Mouse (Mus musculus): ENCODE results near the gene Crygb.
"Not testable (repeated sequence)": the region's sequence is repeated elsewhere in the genome, so short reads cannot be mapped to it uniquely, and the experiment has no call there.

The Crygb gene

DNA sequence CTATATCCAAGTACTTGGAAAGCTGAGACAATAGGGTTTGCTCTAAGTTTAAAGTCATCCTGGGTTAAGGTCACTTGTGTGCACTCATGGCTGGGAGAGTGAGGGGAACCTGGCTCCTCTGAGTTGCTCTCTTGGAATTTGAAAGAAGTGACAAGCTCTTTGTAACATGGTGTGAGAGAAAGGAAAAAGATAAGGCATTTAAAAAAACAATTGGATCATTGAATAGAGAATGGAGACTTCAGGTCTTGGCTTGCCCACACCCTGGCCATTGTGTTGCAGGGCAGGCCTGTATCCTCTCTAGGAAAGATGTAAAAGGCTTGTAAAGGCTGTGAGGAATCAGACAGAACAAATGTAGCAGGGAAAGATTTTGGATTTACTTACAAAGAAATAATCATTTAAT, 14.2 kb downstream of the Crygb start:
- DNase-seq = no peak

DNA sequence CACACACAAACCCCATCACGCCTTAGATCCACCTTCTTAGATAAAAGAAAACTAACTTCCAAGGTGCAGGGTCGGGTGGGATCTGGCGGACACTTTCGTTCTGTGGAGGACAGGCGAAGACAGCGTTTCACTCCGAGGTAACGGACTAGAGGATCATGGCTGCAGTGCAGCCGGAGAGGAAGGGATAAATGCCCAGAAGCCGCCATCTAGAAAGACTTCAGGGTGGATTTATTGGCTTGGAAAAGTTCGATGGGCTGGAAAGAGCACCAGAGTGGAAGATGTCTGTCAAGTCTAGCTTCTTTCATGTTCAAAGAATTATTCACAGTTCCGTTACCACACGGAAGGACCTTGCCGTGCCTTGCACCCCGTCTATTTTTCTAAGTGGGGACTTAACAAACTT, 17.9 kb downstream of the Crygb start:
- DNase-seq = no peak

DNA sequence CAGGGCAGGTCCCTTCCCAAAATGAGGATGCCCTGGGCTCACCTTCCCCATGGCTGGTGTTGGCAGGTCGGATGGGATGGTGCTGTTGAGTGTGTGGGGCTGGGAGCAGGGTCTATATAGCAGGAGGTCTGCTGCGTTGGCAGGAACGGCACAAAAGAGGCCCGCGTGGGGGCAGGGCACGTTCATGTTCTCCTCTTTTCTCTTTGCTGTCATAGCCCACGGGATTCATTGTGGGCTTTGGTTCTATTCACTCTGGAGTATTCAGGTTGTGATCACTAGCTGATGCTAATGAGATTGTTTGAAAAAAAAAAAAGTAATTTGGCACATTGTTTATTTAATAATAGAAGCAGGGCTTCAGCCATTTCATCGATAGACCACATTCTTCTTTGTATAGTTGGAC, 18.7 kb downstream of the Crygb start, which contains the start of gene Crygd:
Gene Crygd (minus strand): TSS at position 101 of the 400 bp plus-strand sequence.
- no peak for DNase-seq

DNA sequence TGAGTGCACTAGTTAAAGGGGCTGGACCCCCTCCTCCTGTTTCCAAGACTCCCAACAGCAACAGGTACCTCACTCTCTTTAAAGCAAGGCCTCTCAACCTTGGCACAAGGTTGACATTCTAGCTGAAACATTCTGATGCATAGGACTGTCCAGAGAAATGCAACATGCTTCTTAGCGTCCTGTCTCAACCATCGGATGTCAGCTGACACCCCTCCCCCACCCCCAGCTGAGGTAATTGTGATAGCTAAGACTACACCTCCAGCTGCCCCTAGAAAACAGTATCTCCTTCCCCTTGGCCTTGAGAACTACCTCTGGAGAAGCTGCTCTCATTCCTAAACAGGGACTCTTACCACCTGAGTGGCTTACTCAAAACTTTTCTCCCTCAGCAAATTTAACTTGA, 29.9 kb downstream of the Crygb start:
- no peak for DNase-seq

DNA sequence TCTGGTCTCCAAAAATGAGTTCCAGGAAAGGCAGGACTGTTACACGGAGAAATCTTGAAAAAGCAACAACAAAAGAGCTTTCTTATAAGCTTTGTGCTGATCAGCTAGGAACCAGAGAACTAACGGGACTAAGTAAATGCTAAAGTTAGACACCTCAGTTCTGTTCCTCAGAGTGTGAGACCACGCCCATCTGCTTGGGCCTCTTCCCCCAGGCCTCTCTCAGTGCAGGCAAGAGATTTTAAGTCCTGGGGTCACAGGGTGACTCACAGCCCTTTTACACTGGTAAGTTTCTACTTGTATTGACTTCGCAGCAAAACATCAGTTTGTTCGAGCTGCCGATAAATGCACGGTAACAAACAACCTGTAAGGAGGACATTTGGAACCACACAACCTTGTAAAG, 30.4 kb downstream of the Crygb start:
- no peak for DNase-seq

DNA sequence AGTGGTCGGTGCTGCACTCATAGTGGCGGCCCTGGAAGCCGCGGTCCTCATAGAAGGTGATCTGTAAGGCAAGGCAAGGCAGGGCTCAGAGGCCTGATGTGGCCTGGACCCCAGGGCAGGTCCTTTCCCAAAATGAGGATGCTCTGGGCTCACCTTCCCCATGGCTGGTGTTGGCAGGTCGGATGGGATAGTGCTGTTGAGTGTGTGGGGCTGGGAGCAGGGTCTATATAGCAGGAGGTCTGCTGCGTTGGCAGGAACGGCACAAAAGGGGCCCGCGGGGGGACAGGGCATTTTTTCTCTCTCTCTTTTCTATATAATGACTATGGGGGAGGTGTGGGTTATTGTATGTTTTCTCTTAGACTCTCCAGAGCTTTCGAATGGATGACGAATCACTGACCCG, 31.1 kb downstream of the Crygb start, which contains the start of gene Cryge:
Gene Cryge (minus strand): TSS at position 198 of the 400 bp plus-strand sequence.
- DNase-seq = not testable (repeated sequence)

DNA sequence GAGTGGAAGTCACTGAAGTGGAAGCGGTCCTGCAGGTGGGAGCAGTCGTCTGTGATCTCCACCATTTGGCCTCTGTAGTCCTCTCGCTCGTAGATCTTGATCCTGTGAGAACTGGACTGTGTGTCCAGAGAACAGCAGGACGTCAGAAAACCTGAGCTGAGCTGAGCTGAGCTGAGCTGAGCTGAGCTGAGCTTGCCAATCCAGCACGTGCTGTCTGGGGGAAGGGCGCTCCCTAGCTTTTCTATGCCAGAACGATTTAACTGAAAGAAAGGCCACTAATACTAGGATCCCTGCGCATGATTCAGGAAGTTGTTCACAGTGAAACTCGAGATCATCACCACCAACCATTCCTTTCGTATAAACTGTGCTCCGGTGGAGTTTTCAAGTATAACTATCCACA, 33.3 kb downstream of the Crygb start:
- peak; percentile 60 for DNase-seq

DNA sequence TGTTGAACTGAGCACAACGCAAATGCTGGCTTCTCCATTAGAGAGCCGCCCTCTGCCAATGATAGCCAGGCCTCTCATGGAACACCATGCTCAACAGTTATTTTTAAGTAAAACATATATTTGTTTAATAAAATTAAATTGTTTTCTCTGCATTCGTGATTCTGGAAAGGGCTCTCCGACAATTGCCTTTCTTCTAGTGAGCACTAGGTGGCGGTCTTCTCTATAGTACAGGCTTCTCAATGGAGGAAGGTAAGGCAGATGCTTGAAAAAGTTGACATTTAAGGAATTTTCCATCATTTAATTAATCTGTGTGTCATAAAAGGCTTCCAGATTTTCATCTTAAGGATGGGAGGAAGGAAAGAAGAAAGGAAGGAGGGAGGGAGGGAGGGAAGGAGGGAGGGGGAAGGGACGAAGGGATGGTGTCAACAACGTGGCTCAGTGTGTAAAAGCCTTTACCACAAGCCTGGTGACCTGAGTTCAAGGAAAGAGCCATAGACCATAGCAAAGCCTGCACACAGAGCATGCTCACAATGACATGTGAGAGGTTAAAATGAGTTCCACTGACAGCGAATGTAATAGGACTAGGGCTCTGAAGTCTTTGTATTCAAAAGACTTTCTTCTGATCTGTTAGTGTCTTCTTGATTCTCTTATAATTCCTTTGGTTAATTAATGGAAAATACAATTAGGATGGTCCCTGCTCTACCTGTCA, 35.5 kb downstream of the Crygb start:
- peak; percentile 41 for DNase-seq

DNA sequence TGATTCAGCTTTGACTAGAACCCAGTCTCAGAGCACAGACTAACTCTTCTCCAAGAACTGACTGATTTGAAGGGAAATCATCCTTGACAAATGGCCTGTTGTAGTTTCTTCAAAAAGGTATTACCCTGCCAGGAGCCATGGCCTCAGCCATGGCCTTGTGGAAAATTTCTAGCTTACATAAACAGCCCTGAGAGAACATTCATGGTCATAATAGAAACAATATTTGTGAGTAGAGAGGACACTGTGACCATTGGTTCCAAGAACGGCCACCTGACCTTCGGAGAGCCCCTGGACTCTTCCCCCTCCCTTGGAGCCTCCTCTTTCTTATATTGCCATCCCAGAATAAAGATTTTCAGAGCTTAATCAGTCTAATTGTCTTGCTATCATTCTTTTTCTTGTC, 38.7 kb downstream of the Crygb start:
- no peak for DNase-seq

DNA sequence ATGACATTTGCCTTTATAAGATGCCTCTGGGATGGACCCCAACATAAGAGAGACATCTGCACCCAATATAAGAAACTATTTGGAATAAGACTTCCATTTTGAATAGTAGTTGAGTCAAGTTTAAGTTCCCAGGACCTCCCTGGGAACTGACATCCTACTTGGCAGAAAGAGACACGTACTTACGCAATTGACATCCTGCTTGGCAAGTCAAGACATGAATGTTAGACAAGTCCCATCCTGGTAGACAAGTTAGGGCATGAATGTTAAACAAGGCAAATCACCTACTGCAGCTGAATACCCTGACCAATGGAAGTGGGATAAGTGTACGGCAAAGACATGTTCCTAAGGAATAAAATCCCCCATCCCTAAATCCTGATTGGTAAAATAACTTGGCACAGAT, 40.3 kb downstream of the Crygb start:
- no peak for DNase-seq

DNA sequence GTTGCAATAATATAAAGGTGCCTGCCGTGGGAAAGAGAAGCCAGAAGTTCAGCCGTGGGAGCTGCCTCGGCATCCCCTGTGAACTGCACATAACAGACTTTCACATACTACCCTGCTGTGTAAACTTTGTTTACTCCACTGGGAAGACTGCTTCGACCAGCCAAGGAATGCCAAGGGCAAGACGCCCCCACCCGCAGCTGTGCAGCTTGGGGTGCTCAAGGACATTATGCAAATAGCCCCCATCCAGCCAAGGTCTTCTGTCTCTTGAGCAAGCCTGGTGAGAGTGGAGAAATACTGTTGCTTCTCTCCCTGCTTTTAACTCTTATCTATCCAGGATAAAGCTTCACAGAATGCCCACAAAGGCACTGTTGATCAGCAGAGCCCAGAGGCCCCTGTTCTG, 41.3 kb downstream of the Crygb start:
- no peak for DNase-seq

DNA sequence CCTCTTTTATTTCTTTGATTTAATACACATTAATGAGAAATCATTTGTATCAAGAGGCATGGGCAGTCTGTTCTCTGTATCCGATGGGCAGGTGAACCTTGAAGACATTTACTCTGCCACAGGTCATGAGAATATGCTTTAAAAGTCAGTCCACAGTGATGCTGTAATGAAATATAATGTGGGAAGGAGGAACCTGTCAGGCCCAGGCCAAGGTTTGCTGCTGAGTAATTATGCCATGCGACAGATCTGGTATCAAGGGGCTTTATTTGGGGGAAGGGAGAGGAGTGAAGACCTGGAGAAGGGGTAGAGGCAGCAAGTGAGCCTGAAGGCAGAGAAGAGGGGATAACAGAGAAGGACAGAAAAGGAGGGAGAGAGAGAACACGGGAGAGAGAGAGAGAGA, 42.4 kb downstream of the Crygb start:
- DNase-seq = no peak

DNA sequence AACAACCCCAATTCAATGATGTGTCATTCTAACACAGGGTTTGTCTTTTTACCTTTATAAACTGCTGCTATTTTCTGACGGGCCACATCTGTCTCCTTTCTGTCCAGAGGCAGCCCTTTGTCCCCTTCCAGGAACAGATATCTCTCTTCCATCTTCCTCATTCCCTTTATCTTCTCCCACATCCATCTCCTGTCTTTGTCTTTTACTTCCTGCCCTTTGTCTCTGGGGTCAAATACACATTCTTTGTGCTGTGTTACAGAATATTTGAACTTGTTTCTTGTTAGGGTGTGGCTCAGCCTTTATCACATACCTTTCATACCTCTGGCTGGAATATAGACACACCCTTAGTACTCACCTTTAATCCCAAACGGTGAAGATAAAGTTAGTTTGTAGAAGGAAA, 44.5 kb downstream of the Crygb start:
- no peak for DNase-seq

DNA sequence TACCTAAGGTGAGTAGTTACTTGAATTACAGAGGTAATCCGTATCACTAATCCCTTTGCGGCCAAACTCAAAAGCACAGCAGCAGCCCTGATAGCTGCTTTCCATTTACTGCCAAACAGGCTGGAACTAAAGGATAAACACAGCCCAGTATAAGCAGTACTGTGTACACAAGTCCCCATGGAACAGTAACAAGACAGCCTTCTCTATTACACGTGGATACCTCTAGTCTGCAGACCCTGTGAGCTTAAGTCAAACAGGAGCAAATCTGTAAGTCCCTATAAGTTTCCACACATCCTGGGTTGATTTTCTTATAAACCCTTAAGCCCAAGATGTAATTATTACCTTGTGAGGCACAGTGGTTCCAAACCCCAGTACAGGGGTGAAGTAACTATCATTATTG, 46.6 kb downstream of the Crygb start:
- no peak for DNase-seq

DNA sequence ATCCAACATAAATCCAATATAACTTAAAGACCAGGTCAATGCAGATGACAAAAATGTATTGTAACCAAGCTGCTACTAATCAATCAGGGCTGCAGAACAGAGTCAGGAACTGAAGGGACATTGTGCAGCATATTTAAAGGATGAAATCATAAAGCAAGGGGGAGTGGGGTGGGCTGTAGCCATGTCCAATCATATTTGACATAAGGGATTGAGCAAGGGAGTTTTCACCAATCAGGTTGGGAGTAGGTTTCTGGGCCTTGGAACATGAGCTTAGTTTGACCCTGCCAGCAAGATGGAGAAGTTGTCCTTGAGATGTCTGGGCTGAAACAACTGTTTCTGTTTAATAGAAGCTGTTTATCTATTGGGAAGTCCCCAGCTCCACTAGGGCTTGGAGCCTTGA, 49.4 kb downstream of the Crygb start, which contains the start of gene Akr1cl:
Gene Akr1cl (minus strand): TSS at position 119 of the 400 bp plus-strand sequence.
- DNase-seq = no peak

All from kidney, adult 9 months (tissue).